Mouse (Mus musculus) c-Kit-negative CD71-positive TER-119-positive erythroid progenitor cells, embryonic 14.5 days (primary cell): ENCODE results near the gene Ptgfrn.

Source experiments
- DNase-seq: peaks from one replicate; pipeline ENCODE4 v3.0.0-alpha.2; 2013; ENCODE audit warnings: low read depth, low spot score

The Ptgfrn gene

GRCm38 (mm10) chr3:101041997-101042396, 68.1 kb downstream of the Ptgfrn start:
- DNase-seq: no peak

GRCm38 (mm10) chr3:101037984-101038545, 72.0 kb downstream of the Ptgfrn start:
- DNase-seq: no peak

- no peak for DNase-seq
Measured at GRCm38 (mm10) chr3:101036001-101036400, 74.1 kb downstream of the Ptgfrn start.

GRCm38 (mm10) chr3:101034509-101034908, 75.6 kb downstream of the Ptgfrn start:
- no peak for DNase-seq

- no peak for DNase-seq
Measured at GRCm38 (mm10) chr3:101033644-101034043, 76.4 kb downstream of the Ptgfrn start.

- DNase-seq: no peak
Measured at GRCm38 (mm10) chr3:101031456-101032142, 78.5 kb downstream of the Ptgfrn start.

- no peak for DNase-seq
Measured at GRCm38 (mm10) chr3:101030630-101031029, 79.4 kb downstream of the Ptgfrn start.

- no peak for DNase-seq
Measured at GRCm38 (mm10) chr3:101029339-101029738, 80.7 kb downstream of the Ptgfrn start, which contains the start of gene Cd101. TSS of gene Cd101 (minus strand) at chr3:101029556.

- DNase-seq: no peak
Measured at GRCm38 (mm10) chr3:101026741-101027140, 83.3 kb downstream of the Ptgfrn start.

- DNase-seq: no peak
Measured at GRCm38 (mm10) chr3:101022967-101023366, 87.1 kb downstream of the Ptgfrn start.

GRCm38 (mm10) chr3:101021481-101022051, 88.5 kb downstream of the Ptgfrn start:
- DNase-seq: no peak

GRCm38 (mm10) chr3:101021073-101021472, 89.0 kb downstream of the Ptgfrn start:
- DNase-seq: no peak

- DNase-seq: no peak
Measured at GRCm38 (mm10) chr3:101018494-101018893, 91.6 kb downstream of the Ptgfrn start.

- no peak for DNase-seq
Measured at GRCm38 (mm10) chr3:101016050-101016449, 94.0 kb downstream of the Ptgfrn start.

GRCm38 (mm10) chr3:101015254-101015653, 94.8 kb downstream of the Ptgfrn start:
- DNase-seq: no peak

- DNase-seq: no peak
Measured at GRCm38 (mm10) chr3:101013536-101013935, 96.5 kb downstream of the Ptgfrn start.

- DNase-seq: no peak
Measured at GRCm38 (mm10) chr3:101013005-101013404, 97.1 kb downstream of the Ptgfrn start.

- no peak for DNase-seq
Measured at GRCm38 (mm10) chr3:101012597-101012996, 97.5 kb downstream of the Ptgfrn start.

- no peak for DNase-seq
Measured at GRCm38 (mm10) chr3:101012131-101012571, 97.9 kb downstream of the Ptgfrn start.

GRCm38 (mm10) chr3:101011203-101011600, 98.9 kb downstream of the Ptgfrn start:
- no peak for DNase-seq

GRCm38 (mm10) chr3:101010589-101011202, 99.4 kb downstream of the Ptgfrn start:
- no peak for DNase-seq

- no peak for DNase-seq
Measured at GRCm38 (mm10) chr3:101007112-101007782, 102.8 kb downstream of the Ptgfrn start.
